Mouse (Mus musculus) lung, postnatal 36 days (tissue): ENCODE results near the gene Igfbp1.

Source experiments
- DNase-seq: peaks from one replicate; pipeline ENCODE4 v3.0.0; 2022; ENCODE audit warnings: mixed read lengths

Igfbp1 gene

DNA sequence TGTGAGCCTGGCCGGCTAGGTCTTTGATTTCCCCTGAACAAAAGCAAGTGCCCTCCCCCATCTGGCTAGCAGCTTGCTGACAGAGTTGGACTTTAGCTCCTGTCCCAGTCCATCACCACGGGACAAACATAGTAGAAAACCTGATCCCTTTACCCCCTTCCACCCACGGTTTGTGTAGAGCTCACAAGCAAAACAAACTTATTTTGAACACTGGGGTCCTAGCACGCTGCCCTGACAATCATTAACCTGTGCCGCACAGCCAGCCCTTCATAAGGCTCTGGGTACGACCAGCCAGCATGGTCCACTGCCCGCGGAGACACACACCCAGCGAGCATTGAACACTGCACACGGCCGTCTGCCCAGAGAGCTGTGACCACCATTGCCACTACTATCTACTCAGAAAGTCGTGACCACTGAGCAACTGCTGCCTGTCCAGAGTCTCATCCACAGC lies at the start of gene Igfbp1:
TSS of gene Igfbp1 (plus strand) at position 292 of the 451 bp plus-strand sequence.
- DNase-seq = no peak

DNA sequence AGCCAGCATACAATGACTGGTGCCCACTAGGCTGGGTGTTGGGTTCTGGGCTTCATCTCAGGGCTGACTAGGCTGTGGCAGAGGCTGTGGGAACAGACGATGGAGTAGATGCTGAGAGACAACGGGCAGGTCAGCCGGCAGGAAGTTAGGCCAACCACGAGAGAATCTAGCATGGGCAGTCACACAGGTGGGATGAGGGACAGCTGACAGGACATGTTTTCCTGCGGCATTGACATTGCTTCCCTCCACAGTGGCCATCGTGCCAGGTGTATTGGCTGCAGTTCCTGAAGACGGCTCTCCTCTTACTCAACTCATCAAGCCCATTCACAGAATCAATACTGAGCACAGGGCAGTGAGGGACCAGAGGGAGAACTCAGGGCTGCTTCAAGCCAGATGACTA lies 49.6 kb upstream of the Igfbp1 start:
- DNase-seq = no peak

DNA sequence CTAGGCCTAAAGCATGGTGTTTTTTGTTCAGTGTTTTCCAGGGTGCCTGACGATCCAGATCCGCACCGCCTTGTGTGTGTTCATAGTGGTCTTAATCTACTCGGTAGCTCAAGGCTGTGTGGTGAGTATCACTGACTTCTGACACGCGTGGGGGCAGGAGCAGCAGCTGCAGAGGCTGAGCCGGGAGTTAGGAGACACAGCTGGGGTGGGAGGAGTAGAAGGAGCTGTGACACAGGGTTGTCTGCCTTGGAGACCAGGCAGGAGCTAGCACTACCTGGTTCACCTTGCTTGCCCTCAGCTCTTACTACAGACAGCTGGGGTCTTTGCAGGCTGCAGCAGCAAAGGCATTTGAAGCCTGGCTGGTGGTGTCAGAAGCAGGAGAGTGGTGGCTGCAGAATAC lies 48.1 kb upstream of the Igfbp1 start:
- no peak for DNase-seq

DNA sequence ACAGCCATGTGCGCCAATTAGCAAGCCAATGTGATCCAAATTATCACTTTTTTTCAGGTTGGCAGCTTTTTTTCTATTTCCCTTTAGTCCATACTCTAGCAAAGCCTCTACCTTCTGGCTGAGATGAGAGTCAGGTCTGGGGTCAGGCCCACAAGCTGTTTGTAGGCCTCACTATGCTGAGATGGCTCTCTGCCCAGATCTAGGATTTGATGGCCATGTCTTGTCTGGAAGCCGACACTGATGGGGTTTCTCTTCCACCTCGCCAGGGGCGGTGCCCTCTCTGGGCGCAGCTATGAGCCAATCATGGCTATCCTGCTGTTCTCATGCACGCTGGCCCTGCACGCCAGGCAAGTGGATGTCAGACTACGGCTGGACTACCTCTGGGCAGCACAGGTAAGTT lies 47.1 kb upstream of the Igfbp1 start:
- no peak for DNase-seq

DNA sequence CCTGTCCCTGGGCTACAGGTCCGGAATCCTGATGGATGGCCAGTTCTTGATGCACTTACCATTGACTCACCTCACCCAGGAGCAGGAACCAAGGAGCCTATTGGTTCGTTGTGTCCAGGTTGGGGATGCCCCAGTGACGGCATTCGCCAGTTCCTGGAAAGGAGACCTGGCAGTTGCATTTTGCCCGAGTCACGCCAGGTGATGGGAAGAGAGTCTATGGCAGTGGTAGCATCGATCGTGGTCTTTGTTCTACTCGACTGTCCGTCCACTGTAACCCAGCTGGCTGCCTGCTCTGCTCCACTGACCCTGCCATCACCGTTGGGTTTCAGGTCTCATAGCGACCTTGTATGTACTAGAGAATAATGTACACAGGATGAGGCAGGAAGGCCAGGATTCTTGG lies 45.2 kb upstream of the Igfbp1 start:
- no peak for DNase-seq

DNA sequence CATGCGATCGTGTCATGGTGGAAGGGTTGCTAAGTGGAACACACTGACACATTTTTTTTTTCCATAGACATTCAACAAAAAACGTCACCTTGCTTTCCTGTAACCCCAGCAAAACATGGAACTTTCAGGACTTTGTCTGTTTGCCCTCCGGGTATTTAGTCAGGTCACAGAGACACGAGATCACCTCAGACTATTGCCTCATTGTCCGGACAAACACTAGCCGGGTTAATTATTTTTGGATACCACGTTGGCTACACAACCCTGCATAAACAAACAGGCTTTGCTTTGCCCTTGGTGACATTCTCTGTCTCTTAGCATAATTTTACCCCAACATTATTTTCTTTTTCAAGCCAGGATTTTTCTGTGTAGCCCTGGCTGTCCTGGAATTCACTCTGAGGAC lies 44.5 kb upstream of the Igfbp1 start:
- DNase-seq = no peak

DNA sequence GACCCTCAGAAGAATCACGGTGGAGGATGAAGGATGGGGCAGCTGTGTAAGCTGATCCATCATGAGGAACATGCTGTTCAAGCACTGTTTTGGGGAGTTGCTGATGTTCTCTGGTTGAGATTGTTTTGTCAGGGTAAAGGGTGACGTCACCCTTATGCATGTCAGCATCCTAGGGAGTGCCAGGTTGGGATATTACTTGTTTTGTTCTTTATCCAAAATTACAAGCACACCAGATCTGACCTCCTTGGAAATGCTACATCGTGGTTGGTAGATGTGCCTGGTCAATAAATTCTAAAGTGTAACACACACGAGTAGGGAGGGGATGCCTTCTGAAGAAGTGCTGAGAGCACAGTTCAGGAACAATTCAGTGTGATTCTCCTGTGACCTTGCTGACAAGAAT lies 41.2 kb upstream of the Igfbp1 start:
- DNase-seq = no peak

DNA sequence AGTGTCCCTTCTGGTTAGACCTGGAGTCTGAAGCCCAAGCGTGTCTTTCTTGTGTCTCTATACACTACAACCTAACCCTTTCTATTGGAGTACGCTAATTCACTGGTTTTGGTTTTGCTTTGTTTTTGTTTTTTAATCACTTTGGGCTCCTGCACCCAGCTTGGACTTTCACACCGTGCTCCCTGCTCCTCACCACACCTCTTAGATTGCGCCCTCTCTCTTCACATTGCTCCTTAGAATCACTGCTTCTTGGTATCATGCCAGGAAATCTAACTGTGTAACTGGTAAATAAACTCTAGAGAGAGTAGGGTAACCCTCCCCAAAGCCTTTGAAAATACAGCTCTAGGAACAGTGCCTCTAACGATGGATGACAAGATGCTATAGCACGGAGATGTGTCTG lies 39.4 kb upstream of the Igfbp1 start:
- no peak for DNase-seq

DNA sequence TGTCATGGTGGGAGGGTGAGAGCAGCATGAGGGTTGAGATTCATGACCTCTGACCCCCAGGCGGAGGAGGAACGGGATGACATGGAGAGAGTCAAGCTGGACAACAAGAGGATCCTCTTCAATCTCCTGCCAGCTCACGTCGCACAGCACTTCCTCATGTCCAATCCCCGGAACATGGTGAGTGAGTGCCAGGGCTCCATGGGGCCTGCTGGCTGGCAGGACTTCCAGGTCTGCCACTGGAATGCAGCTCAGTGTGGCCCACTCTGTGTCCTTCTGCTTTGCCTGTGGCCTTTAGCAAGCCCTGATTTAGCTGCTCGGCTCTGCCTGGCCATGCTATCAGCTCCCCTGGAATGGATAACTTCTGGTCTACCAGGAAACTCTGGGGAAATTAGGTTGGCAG lies 37.4 kb upstream of the Igfbp1 start:
- no peak for DNase-seq

DNA sequence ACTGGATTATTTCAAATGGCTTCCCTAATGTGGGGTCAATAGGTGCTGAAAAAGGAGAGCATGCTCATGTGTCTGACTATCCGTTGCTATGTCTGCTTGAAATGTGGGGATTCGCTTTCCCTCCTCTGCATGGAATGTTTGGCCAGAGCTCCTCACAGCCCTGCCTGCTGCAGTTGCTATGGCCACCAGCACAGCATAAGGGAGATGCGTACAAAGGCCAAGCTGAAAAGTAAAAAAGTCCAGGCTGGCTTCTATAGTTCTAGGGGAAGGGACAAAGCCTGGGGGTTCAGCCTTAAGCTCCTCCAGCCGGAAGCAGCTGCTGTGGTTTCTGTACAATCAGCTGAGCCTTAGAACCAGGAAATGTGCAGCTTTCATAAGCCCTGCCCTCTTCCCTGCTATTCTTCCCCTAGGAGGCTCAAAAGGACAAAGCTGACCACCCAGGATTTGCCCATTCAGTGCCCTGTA lies 36.9 kb upstream of the Igfbp1 start:
- no peak for DNase-seq

DNA sequence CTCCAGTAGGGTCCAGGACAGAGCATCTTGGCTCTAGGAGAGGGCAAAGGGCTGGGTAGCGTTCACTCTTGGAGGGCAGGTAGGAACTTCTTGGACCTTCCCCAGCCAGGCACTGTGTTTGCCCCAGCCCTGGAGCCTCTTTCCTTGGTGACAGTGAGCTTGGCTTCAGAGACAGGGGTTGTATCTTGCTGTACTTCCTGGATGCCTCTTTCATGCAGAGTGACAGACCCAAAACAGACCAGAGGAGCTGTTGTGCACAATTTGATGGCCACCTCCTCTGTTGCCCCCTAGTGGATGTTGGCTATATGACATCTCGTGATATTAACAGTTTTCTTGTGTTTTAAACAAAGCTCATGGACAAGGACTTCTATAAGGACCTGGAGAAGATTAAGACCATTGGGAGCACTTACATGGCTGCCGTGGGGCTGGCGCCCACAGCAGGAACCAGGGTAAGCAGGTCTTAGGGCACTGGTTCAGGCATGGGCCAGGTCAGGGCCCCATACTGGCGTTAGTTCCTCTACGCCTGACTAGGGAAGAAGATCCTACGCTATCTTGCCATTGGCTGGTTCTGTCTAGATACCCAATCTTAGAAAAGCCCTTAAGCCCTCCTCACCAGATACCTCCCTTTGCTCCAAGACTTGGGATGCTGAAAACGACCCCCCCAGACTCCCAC lies 35.9 kb upstream of the Igfbp1 start:
- peak; percentile 40 for DNase-seq

DNA sequence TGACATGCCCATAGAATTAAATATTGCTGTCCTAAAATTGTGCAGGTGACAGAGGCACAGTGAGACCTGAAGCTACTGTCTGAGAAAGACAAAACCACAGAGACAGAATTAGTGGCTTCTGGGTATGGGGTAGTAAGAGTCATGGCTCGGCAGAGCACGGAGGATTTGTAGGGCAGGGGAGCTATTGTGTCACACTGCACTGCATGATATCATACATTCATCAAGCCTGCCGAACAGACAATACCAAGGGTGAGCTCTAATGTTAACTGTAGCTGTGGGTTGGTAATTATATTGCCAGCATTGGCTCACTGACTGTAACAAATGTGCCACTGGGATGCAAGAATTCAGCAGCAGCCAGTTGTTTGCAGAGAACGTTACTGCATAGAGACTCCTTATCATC lies 33.2 kb upstream of the Igfbp1 start:
- DNase-seq = no peak

DNA sequence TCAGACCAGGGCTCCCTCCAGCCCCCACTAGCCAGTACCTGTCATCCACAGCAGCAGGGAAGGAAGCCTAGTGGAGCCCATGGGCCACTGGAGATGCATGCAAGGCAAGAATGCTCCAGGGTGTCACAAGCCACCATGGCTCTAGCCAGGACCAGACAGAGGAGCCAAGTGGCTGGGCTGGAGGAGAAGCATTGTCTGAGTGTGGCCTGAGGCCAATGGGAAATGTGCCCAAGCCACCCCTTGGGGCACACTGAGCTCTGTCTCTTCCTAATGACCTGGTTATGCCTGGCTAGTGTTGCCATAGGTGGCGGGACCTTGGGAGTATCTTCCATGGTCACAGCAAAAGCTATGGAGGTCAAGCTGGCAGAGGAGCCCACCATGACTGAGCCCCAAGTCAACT lies 27.9 kb upstream of the Igfbp1 start:
- DNase-seq = no peak

DNA sequence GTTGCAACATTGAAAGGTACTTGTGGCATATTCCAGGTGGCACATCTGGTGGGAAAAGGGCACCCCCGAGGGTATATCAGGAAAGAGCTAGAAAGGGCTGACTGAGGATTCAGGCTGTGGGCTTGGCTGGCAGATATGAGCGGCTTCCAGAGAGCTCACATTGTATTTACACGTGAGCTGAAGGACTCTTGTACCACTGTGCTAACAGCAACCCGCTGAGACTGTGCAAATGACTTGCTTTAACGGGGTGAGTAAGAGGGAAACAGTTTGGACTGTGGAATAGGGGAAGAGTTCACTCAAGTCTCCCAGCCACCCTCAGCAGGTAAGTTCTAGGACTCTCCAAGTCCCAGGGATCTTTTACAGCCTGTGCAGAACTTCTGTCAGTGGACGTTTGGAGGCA lies 23.9 kb upstream of the Igfbp1 start:
- DNase-seq = peak; percentile 85

DNA sequence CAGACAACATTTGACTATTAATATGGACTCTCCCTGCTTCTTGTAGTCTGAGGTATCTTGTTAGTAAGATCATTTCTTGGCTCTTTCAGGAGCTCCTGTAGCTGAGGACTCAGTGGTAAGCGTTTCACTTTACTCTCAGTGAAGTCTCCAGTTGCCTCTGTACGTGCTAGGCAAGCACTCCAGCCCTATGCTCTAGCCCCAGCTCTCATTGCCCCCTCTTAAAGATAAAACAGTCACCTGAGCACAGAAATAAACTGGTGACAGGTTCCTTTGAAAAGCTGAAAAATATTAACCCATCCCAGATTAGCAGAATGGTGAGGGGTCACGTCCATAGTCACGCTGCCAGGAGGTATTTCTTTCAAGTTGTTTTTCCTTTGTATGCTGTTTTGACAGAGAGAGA lies 18.9 kb upstream of the Igfbp1 start:
- DNase-seq = no peak

DNA sequence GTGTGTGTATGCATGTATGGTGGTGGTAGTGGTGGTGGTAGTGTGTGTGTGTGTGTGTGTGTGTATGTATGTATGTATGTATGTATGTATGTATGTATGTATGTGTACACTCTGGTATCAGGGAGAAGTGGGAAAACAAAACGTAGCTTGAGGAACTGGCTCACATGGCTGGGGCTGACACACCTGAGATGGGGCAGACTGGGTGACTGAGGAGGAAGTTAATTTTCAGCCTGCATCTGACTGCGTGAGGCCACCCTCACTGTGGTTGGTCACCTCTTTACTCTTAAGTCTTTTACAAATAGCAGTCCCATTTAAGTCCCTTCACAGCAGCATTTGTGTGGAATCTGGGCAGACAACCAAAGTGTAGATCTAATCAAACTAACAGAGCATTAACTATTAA lies 18.3 kb upstream of the Igfbp1 start:
- DNase-seq = no peak

DNA sequence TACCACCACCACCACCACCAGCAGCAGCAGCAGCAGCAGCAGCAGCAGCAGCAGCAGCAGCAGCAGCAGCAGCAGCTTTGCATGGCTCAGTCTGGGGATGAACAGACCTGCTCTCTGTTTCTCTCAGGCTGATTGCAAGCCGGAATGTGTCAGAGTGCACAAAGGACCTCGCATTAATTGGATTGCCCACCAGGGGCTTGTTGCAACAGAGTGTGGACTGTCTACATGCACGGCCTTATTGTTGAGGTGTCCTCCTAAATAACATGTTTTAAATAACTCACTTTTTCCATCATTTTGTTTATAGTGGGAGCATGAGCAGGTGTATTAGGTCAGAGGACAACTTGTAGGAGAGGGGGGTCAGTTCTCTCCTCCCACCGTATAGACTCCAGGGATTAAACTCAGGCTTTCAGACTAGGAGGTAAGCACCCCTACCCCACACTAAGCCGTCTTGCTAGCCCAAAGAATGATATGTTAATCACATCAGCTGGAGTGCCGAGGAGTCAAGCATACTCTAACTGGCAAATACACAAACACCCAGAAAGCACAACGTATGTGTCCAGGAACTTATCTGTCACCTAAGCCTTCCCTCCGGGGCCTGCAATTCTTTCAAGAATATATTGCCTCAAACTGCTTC lies 15.1 kb upstream of the Igfbp1 start:
- no peak for DNase-seq

DNA sequence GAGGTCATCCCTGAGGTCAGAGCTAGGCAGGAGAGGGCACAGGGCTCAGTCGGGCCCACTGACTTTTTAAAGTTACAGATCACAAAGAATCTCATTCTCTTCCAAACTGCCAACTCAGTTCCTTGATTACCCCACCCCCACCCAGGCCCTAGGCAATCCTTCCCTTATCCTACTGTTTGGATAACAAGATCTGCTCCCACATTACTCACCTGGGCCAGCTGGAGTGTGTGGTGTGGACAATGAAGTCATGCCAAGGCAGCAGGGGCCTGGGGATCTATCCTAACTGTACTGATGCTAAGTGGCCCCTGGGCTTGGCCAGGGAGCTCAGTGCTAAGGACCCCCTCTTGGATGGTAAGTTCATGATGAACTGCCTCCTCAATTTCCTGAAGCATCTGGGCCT lies 13.2 kb upstream of the Igfbp1 start:
- no peak for DNase-seq

DNA sequence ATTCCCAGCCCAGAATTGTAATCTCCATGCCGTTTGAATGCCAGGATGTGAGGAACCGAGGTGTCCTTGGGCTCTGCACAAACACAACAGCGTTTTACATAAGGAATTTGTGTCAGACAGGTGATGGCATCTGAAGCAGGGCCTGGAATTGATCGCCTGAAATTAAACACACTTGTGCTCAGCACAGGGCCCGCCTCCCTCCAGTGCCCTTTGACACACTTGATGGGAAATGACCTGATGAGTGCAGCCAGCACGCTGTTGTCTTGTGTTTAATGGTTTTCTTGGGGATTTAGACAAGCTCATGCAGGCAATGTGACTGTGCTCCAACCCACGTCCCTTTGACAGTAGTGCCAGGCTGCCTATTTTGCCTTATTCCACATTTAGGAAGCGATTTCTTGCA lies 10.1 kb upstream of the Igfbp1 start:
- no peak for DNase-seq

DNA sequence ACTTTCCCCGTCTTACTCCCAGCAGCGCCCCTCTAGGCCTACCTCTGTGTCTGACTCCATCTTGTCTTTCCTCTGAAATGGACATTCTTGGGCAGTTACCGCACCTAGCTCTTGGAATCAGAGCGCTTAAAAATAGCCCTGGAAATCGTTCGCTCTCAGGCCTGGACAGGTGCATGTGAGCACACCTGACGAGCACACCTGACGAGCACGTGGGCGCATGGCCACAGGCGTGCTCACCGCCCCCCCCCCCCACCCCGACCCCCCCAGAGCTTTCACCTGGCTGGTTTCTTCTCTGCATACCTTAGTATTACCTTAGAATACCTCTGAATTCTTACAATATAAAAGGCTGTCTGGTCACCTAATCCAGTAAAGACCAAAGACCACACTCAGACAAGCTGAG lies 9.1 kb upstream of the Igfbp1 start, which contains the start of gene Gm11985:
TSS of gene Gm11985 (minus strand) at position 101 of the 400 bp plus-strand sequence.
- DNase-seq = no peak

DNA sequence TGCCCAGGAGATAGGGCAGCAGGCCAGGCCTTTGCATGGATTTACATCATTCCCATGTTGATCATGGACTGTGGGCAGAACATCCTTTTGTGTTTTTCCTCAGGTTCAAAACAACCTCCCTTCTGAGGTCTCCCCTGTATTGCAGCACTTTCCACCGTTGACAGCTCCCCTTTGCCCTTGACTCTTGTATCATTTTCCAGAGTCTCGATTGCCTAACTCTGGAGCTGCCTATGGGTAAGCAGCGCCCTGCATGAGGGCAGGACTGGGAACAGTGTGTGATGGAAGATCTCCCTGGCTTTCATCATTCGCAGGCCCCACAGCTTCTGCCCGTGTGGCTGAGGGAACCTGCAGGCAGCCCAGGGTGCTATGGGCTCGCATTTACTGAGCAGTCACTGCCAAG lies 4.9 kb upstream of the Igfbp1 start:
- no peak for DNase-seq

DNA sequence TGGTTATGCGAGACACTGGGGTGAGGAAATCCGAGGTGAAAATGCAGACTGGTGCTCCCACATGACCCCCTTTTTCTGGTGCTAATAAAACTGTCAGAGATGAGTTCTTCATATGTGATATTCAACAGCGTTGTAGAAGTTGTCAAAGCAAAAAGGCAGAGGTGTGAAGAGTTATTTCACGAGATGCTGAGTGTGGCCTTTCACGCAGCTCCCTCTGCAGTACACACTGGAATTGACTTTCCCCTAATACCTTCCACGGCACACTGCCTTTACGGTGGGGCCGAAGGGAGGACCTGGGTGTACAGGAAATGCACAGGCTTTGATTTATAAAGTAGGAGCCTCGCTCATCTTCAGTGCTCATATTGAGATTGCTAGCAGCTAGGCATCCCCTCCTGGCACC lies 4.4 kb upstream of the Igfbp1 start:
- no peak for DNase-seq

DNA sequence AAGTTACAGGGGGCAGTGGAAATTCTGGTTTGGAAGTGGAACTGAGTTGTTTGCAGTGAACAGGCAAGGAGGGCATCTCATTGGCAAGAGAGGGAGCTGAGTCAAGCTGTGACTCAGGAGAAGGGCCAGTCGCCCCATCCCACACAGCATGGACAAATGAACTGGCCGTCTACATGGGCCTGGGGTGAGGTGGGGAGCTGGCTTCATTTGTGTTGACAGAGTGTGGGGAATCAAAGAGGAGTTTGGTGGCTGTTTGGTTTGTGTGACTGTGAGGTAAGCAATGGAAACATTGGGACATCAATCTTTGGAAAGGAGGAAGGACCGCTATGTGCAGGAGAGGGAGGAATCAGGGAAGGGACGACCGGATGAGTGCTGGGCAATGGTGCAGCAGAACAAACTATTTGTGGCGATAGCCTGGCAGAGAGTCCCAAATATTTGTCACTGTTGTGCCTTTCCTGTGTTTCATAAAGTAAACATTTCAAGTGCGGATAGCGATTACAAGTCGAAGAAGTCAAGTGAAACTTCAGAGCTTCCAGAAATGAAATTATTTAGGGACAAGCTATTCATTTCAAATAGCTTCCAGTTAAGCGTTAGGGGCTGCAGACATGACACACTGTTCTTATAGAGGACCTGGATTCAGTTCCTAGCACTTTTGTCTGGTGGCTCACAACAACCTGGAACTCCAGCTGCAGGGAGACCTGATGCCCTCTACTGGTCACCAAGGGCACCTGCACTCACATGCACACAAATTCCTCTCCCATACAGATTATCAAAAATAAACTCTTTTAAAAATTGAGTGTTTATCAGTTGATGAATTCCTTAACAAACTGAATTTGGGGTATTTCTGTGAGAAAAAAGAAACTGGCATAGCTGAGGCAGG lies 2.9 kb upstream of the Igfbp1 start:
- DNase-seq = no peak

DNA sequence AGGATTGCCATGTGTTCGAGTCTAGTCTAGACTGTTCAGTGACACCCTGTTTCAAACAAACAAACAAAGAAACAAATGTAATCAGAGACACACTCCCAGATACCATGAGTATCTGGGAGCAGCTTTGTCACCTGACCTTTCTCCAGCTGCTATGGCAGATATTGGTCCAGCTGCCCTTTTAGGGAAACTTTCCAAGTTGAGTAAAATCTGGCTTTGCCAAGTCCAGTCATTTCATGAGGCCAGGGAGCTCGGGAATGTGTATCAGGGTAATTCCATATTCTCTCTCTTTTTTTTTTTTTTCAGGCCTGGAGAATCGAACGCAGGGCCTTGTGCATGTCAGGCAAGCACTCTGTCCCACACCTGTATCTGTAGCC lies 2.3 kb upstream of the Igfbp1 start:
- DNase-seq = no peak
